Mouse (Mus musculus): ENCODE measurements around the gene Smoc1. TPM values are rescaled to one million over a fixed set of nuclear protein-coding genes. Genes with fewer than 3 reads are reported as not detected.

The Smoc1 gene
- total and polyA plus RNA-seq, 3 experiments = 4.8 to 8.0 (median 6.2) TPM

GRCm38 (mm10) chr12:81208559-81208958 is 182.0 kb downstream of the Smoc1 start:
- Histone ChIP-seq H3K9ac (ENCODE audit: low read depth, low read length) (no peak overlapping the region), H3K27me3 (ENCODE audit: control insufficient read depth, insufficient read depth, low read length) (no peaks in the 10 kb centered on the region), H3K27ac (no peak overlapping the region), H3K36me3 (ENCODE audit: control insufficient read depth, insufficient read depth, low read length) (no peaks in the 10 kb centered on the region), H3K4me3 (no peak overlapping the region), H3K4me1 (ENCODE audit: control insufficient read depth, insufficient read depth, low read length) (no peaks in the 10 kb centered on the region), H3K79me2 (replicated peaks; ENCODE audit: control insufficient read depth, insufficient read depth, low read length) (no peaks in the 10 kb centered on the region)
- 37% methylated on average over 2 of the region's 2 CpGs for WGBS
- no peak for TF ChIP-seq EP300 (IDR thresholded peaks at IDR 0.05; ENCODE audit: insufficient read depth, low read depth, low read length)
- no peak for TF ChIP-seq CTCF (IDR thresholded peaks at IDR 0.05)
- TF ChIP-seq POLR2A (IDR thresholded peaks at IDR 0.05; ENCODE audit: insufficient read depth, low read depth, low read length) = no peak
- intact Hi-C loops (cut with DNase I) = no loop called here
- DNase-seq = no peak

DNA sequence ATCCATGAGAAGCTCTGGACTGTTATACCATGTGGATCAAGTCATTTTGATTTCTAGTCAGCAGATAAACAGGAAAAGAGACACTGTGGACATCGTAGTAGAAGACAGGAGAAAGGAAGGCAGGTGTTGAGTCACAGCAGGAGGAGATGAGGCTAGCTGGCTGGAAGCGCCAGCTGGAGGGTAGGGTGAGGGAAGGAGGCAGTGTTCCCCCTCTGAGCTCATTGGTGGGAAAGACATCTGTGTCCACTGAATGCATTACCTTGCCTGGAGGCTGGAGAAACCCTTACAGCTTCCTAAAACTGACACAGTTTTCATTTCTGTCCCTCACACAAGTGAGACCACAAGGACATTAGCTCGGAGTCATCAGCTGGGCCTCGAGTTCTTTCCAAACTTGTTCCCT is 192.7 kb downstream of the Smoc1 start:
- 52% methylated on average over 4 of the region's 4 CpGs for whole genome bisulfite sequencing
- Histone ChIP-seq H3K36me3 (ENCODE audit: control insufficient read depth, insufficient read depth, low read length) (no peaks in the 10 kb centered on the region), H3K4me1 (ENCODE audit: control insufficient read depth, insufficient read depth, low read length) (no peaks in the 10 kb centered on the region), H3K27me3 (ENCODE audit: control insufficient read depth, insufficient read depth, low read length) (no peaks in the 10 kb centered on the region), H3K27ac (no peak overlapping the region), H3K9ac (ENCODE audit: low read depth, low read length) (no peak overlapping the region), H3K4me3 (no peak overlapping the region), H3K79me2 (replicated peaks; ENCODE audit: control insufficient read depth, insufficient read depth, low read length) (no peaks in the 10 kb centered on the region)
- intact Hi-C loops (cut with DNase I) = no loop called here
- TF ChIP-seq EP300 (IDR thresholded peaks at IDR 0.05; ENCODE audit: insufficient read depth, low read depth, low read length) (no peak), CTCF (IDR thresholded peaks at IDR 0.05) (no peak), POLR2A (IDR thresholded peaks at IDR 0.05; ENCODE audit: insufficient read depth, low read depth, low read length) (no peak)
- no peak for DNase-seq

GRCm38 (mm10) chr12:81223276-81223675 is 196.7 kb downstream of the Smoc1 start:
- Histone ChIP-seq H3K36me3 (ENCODE audit: control insufficient read depth, insufficient read depth, low read length) (no peaks in the 10 kb centered on the region), H3K27ac (no peak overlapping the region), H3K27me3 (ENCODE audit: control insufficient read depth, insufficient read depth, low read length) (no peaks in the 10 kb centered on the region), H3K4me1 (ENCODE audit: control insufficient read depth, insufficient read depth, low read length) (no peaks in the 10 kb centered on the region), H3K4me3 (no peak overlapping the region), H3K79me2 (replicated peaks; ENCODE audit: control insufficient read depth, insufficient read depth, low read length) (no peaks in the 10 kb centered on the region), H3K9ac (ENCODE audit: low read depth, low read length) (no peak overlapping the region)
- intact Hi-C loops (cut with DNase I) = no loop called here
- WGBS = 64% methylated on average over 2 of the region's 2 CpGs
- TF ChIP-seq POLR2A (IDR thresholded peaks at IDR 0.05; ENCODE audit: insufficient read depth, low read depth, low read length) (no peak), CTCF (IDR thresholded peaks at IDR 0.05) (no peak), EP300 (IDR thresholded peaks at IDR 0.05; ENCODE audit: insufficient read depth, low read depth, low read length) (no peak)
- no peak for DNase-seq

DNA sequence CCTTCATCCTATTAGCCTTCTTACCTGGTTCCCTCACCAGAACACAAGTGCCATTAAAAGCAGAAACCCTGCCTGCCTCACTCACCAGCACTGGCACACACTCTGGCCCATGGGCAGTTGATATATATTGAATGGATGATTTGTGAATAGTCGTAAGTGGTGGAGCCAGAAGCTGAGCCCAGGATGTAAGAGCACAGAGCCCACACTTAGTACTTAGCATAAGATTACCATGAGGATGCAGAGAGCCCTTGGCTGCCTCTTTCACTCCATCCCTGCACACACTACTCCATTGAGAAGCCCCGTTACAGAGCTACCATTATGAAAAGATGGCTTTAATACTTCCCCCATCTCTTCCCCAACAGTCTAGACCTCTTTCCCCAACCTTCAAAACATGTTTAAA is 198.2 kb downstream of the Smoc1 start:
- DNase-seq = no peak
- no peak overlapping the region for H3K4me3 ChIP-seq
- H3K27me3 ChIP-seq (ENCODE audit: control insufficient read depth, insufficient read depth, low read length) = no peaks in the 10 kb centered on the region
- WGBS = 65% methylated on average over 2 of the region's 2 CpGs
- H3K4me1 ChIP-seq (ENCODE audit: control insufficient read depth, insufficient read depth, low read length) = no peaks in the 10 kb centered on the region
- H3K79me2 ChIP-seq (replicated peaks; ENCODE audit: control insufficient read depth, insufficient read depth, low read length) = no peaks in the 10 kb centered on the region
- TF ChIP-seq EP300 (IDR thresholded peaks at IDR 0.05; ENCODE audit: insufficient read depth, low read depth, low read length) = no peak
- no peak for TF ChIP-seq CTCF (IDR thresholded peaks at IDR 0.05)
- TF ChIP-seq POLR2A (IDR thresholded peaks at IDR 0.05; ENCODE audit: insufficient read depth, low read depth, low read length) = no peak
- no peaks in the 10 kb centered on the region for H3K36me3 ChIP-seq (ENCODE audit: control insufficient read depth, insufficient read depth, low read length)
- H3K27ac ChIP-seq = no peak overlapping the region
- intact Hi-C loops (cut with DNase I) = no loop called here
- H3K9ac ChIP-seq (ENCODE audit: low read depth, low read length) = no peak overlapping the region

- no peaks in the 10 kb centered on the region for H3K79me2 ChIP-seq (replicated peaks; ENCODE audit: control insufficient read depth, insufficient read depth, low read length)
- no peak overlapping the region for H3K27ac ChIP-seq
- no peak overlapping the region for H3K4me3 ChIP-seq
- 48% methylated on average over 6 of the region's 6 CpGs for WGBS
- H3K36me3 ChIP-seq (ENCODE audit: control insufficient read depth, insufficient read depth, low read length) = no peaks in the 10 kb centered on the region
- intact Hi-C loops (cut with DNase I) = no loop called here
- H3K9ac ChIP-seq (ENCODE audit: low read depth, low read length) = no peak overlapping the region
- no peaks in the 10 kb centered on the region for H3K27me3 ChIP-seq (ENCODE audit: control insufficient read depth, insufficient read depth, low read length)
- no peak for TF ChIP-seq CTCF (IDR thresholded peaks at IDR 0.05)
- no peak for TF ChIP-seq POLR2A (IDR thresholded peaks at IDR 0.05; ENCODE audit: insufficient read depth, low read depth, low read length)
- TF ChIP-seq EP300 (IDR thresholded peaks at IDR 0.05; ENCODE audit: insufficient read depth, low read depth, low read length) = no peak
- DNase-seq = no peak
- H3K4me1 ChIP-seq (ENCODE audit: control insufficient read depth, insufficient read depth, low read length) = no peaks in the 10 kb centered on the region
Observed at GRCm38 (mm10) chr12:81225966-81226577, 199.5 kb downstream of the Smoc1 start.

DNA sequence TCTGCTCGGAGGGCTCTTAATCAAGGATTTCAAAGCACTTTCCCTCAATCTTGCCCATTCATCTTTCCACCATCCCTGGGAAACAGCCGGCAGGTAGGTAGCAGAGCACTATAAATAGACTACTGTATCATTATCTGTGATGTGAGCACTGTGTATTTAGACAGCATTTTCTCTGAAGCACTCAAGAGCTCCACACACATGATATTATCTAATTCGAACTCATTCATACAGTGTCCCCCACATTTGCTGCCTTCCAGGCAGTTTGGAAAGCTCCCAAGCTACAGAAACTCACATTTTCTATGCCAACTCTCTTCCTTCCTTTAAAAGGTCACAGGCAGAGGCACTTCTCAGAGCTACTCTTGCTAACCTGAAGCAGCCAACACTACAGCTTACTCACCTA is 200.0 kb downstream of the Smoc1 start:
- Histone ChIP-seq H3K27me3 (ENCODE audit: control insufficient read depth, insufficient read depth, low read length) (no peaks in the 10 kb centered on the region), H3K4me3 (no peak overlapping the region), H3K36me3 (ENCODE audit: control insufficient read depth, insufficient read depth, low read length) (no peaks in the 10 kb centered on the region), H3K27ac (no peak overlapping the region), H3K4me1 (ENCODE audit: control insufficient read depth, insufficient read depth, low read length) (no peaks in the 10 kb centered on the region), H3K79me2 (replicated peaks; ENCODE audit: control insufficient read depth, insufficient read depth, low read length) (no peaks in the 10 kb centered on the region), H3K9ac (ENCODE audit: low read depth, low read length) (no peak overlapping the region)
- no peak for DNase-seq
- 43% methylated on average over 3 of the region's 3 CpGs for WGBS
- intact Hi-C loops (cut with DNase I) = no loop called here
- no peak for TF ChIP-seq EP300 (IDR thresholded peaks at IDR 0.05; ENCODE audit: insufficient read depth, low read depth, low read length)
- TF ChIP-seq POLR2A (IDR thresholded peaks at IDR 0.05; ENCODE audit: insufficient read depth, low read depth, low read length) = no peak
- no peak for TF ChIP-seq CTCF (IDR thresholded peaks at IDR 0.05)
